Mouse (Mus musculus) left cerebral cortex, adult 9 months (tissue): Measurements from ENCODE around the gene Slc6a1.
A peak's percentile ranks its signal among the peaks of the same experiment; 100 is the strongest.
"Not testable (repeated sequence)": the region's sequence is repeated elsewhere in the genome, so short reads cannot be mapped to it uniquely, and the experiment has no call there.

ENCODE experiments used
- DNase-seq, 2 experiments: peaks; one replicate each; pipeline ENCODE4 v3.0.0; 2022; ENCODE audit warnings: low spot score in 2 of 2

Gene Slc6a1

GRCm38 (mm10) chr6:114290184-114290583, 7.7 kb downstream of the Slc6a1 start:
- DNase-seq, result peak in 1 of 2 experiments; percentile 75

GRCm38 (mm10) chr6:114290929-114291328, 8.5 kb downstream of the Slc6a1 start:
- DNase-seq, result no peak

- DNase-seq, result no peak
Observed at GRCm38 (mm10) chr6:114291396-114291795, 9.0 kb downstream of the Slc6a1 start.

GRCm38 (mm10) chr6:114293511-114293910, 11.1 kb downstream of the Slc6a1 start:
- DNase-seq, result no peak

- DNase-seq, result no peak
Observed at GRCm38 (mm10) chr6:114295086-114295485, 12.7 kb downstream of the Slc6a1 start.

- DNase-seq, result no peak
Observed at GRCm38 (mm10) chr6:114297260-114298002, 15.0 kb downstream of the Slc6a1 start.

- DNase-seq, result no peak
Observed at GRCm38 (mm10) chr6:114299699-114300098, 17.3 kb downstream of the Slc6a1 start.

GRCm38 (mm10) chr6:114300737-114301136, 18.3 kb downstream of the Slc6a1 start:
- no peak for DNase-seq

GRCm38 (mm10) chr6:114304668-114305067, 22.2 kb downstream of the Slc6a1 start:
- no peak for DNase-seq

- no peak for DNase-seq
Observed at GRCm38 (mm10) chr6:114320511-114320910, 38.1 kb downstream of the Slc6a1 start.

- no peak for DNase-seq
Observed at GRCm38 (mm10) chr6:114321146-114321545, 38.7 kb downstream of the Slc6a1 start.

- no peak for DNase-seq
Observed at GRCm38 (mm10) chr6:114322914-114323313, 40.5 kb downstream of the Slc6a1 start.

- DNase-seq, result no peak
Observed at GRCm38 (mm10) chr6:114324808-114325207, 42.4 kb downstream of the Slc6a1 start.

GRCm38 (mm10) chr6:114329597-114330470, 47.4 kb downstream of the Slc6a1 start:
- DNase-seq, result no peak

GRCm38 (mm10) chr6:114331926-114332325, 49.5 kb downstream of the Slc6a1 start:
- no peak for DNase-seq

GRCm38 (mm10) chr6:114336128-114336943, 53.9 kb downstream of the Slc6a1 start:
- no peak for DNase-seq

GRCm38 (mm10) chr6:114336944-114337215, 54.4 kb downstream of the Slc6a1 start:
- no peak for DNase-seq

GRCm38 (mm10) chr6:114341381-114341780, 58.9 kb downstream of the Slc6a1 start:
- DNase-seq, result not testable (repeated sequence)

GRCm38 (mm10) chr6:114343740-114344139, 61.3 kb downstream of the Slc6a1 start:
- DNase-seq, result peak in 1 of 2 experiments; percentile 70

GRCm38 (mm10) chr6:114345156-114345555, 62.7 kb downstream of the Slc6a1 start:
- peak in 1 of 2 experiments; percentile 72 for DNase-seq

- DNase-seq, result peak; percentile 62 to 84
Observed at GRCm38 (mm10) chr6:114347831-114348754, 65.7 kb downstream of the Slc6a1 start.
